Mouse (Mus musculus) hindbrain, embryonic 12.5 days (tissue): ENCODE measurements at regions not wholly inside any gene's neighbourhood (a gene's known extent, or its start where the extent isn't known, plus 50 kb on each side); places are given as distances from the start of the nearest gene placed in this dataset.
"Not testable (repeated sequence)": the region's sequence is repeated elsewhere in the genome, so short reads cannot be mapped to it uniquely, and the experiment has no call there.

Experiments used
- ATAC-seq: fragments of 200-750 bp; cut with Nextera tagmentation; 2 replicates; pipeline ENCODE4 v1.8.0; 2017; ENCODE audit warnings: moderate TSS enrichment; ENCODE audit not compliant: low FRiP score
- H3K27ac ChIP-seq: fragments of 300-500 bp; sonication (generic); 2 replicates; pipeline ENCODE4 v1.5.1; 2016; ENCODE audit warnings: mild to moderate bottlenecking
- H3K27me3 ChIP-seq: fragments of 300-500 bp; sonication (generic); 2 replicates; pipeline ENCODE4 v1.6.1; 2016; ENCODE audit warnings: mild to moderate bottlenecking
- H3K36me3 ChIP-seq: fragments of 300-500 bp; sonication (generic); 2 replicates; pipeline ENCODE4 v1.6.1; 2016; ENCODE audit warnings: mild to moderate bottlenecking
- H3K4me1 ChIP-seq: fragments of 300-500 bp; sonication (generic); 2 replicates; pipeline ENCODE4 v1.6.1; 2016
- H3K4me2 ChIP-seq: fragments of 300-500 bp; sonication (generic); replicated peaks from 2 replicates; pipeline ENCODE4 v1.6.1; 2016; ENCODE audit warnings: mild to moderate bottlenecking
- H3K4me3 ChIP-seq: fragments of 300-500 bp; sonication (generic); 2 replicates; pipeline ENCODE4 v1.5.1; 2016; ENCODE audit warnings: mild to moderate bottlenecking
- H3K9ac ChIP-seq: fragments of 300-500 bp; sonication (generic); 2 replicates; pipeline ENCODE4 v1.6.1; 2016; ENCODE audit warnings: mild to moderate bottlenecking, moderate library complexity
- H3K9me3 ChIP-seq: fragments of 300-500 bp; sonication (generic); replicated peaks from 2 replicates; pipeline ENCODE4 v1.6.1; 2016; ENCODE audit warnings: mild to moderate bottlenecking
- WGBS: fragments of 180-500 bp; shearing (Covaris S2); methylation state at CpG from one replicate; pipeline ENCODE4 v1.1.7; 2016; 5-methylcytosine and 5-hydroxymethylcytosine counted together

DNA sequence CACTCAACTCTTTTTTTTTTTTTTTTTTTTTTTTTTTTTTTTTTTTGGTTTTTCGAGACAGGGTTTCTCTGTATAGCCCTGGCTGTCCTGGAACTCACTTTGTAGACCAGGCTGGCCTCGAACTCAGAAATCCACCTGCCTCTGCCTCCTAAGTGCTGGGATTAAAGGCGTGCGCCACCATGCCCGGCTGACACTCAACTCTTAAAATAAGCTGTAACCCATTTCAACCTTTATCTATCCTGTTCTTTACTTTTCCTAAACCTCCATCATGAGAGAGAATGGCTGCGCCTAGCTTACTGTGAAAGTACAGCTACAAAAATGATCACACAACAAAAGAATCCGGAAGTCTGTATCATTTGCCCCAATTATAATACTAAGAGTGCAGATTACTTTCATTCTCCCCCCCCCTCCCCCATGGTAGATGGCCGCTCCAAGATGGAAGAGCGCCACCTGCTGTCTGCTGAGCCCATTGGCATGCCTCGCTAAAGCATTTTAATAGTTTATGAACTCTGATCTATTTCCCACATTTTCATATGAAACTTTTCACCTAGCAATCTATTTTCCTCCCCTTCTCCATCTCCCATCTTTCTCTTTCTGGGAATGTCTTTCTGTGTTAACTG lies 89.2 kb upstream of the Enpep start:
- not testable (repeated sequence) for ATAC-seq

DNA sequence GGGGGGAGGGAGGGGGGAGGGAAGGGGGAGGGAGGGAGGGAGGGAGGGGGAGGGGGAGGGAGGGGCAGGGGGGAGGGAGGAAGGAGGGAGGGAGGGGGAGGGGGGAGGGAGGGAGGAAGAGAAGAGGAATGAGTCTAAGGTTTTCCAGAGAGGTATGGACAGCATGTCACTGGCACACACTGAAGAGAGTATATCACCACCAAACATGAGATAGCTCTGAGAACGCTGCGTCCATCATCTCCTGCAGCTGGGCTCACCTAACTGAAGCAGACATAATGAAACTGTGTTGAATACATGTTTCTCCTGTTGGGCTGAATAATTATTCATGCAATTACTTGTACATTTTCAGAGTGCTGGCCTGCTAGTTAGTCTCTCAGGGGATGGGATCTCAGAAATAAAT lies 96.2 kb upstream of the Enpep start:
- no peaks in the 10 kb centered on the region for H3K9me3 ChIP-seq
- peak overlapping the region; percentile 5; the same call in 1 of the 2 replicates for H3K27ac ChIP-seq
- WGBS: 83% methylated on average over 2 of the region's 2 CpGs
- no peaks in the 10 kb centered on the region for H3K27me3 ChIP-seq
- H3K9ac ChIP-seq: no peak overlapping the region
- H3K36me3 ChIP-seq: no peaks in the 10 kb centered on the region
- H3K4me3 ChIP-seq: no peak overlapping the region
- ATAC-seq: peak; percentile 61; the same call in 1 of the 2 replicates
- H3K4me2 ChIP-seq: no peak overlapping the region
- H3K4me1 ChIP-seq: no peaks in the 10 kb centered on the region

More for the DNA sequence above, 89.2 kb upstream of the Enpep start:
- not testable (repeated sequence) for H3K27ac ChIP-seq, H3K36me3 ChIP-seq, H3K9ac ChIP-seq, H3K4me2 ChIP-seq, H3K9me3 ChIP-seq, H3K4me1 ChIP-seq, H3K27me3 ChIP-seq, H3K4me3 ChIP-seq
- 58% methylated on average over 9 of the region's 10 CpGs for WGBS

GRCm38 (mm10) chr3:129429161-129430111 lies 96.9 kb upstream of the Enpep start:
- H3K9me3 ChIP-seq: no peaks in the 10 kb centered on the region
- WGBS: 68% methylated on average over 8 of the region's 8 CpGs
- H3K4me2 ChIP-seq: no peak overlapping the region
- no peak overlapping the region for H3K9ac ChIP-seq
- no peaks in the 10 kb centered on the region for H3K36me3 ChIP-seq
- peak; percentile 32; the same call in 1 of the 2 replicates for ATAC-seq
- peak overlapping the region; percentile 5; the same call in 1 of the 2 replicates for H3K27ac ChIP-seq
- H3K4me3 ChIP-seq: no peak overlapping the region
- no peaks in the 10 kb centered on the region for H3K4me1 ChIP-seq
- H3K27me3 ChIP-seq: no peaks in the 10 kb centered on the region

DNA sequence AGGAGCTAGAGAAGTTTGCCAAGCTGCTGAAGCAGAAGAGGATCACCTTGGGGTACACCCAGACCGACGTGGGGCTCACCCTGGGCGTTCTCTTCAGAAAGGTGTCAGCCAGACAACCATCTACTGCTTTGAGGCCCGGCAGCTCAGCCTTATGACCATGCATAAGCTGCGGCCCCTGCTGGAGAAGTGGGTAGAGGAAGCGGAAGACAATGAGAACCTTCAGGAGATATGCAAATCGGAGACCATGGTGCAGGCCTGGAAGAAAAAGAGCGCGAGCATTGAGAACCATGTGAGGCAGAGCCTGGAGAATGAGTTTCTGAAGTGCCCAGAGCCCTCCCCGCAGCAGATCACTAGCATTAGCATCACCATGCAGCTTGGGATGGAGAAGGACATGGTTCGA lies 98.1 kb upstream of the Elovl6 start:
- Histone ChIP-seq H3K9ac (no peak overlapping the region), H3K27me3 (no peaks in the 10 kb centered on the region), H3K36me3 (no peaks in the 10 kb centered on the region), H3K4me3 (no peak overlapping the region), H3K9me3 (0 out of 2 replicates have a peak, but pooled peaks cover 4% of the 10 kb centered on the region), H3K27ac (no peak overlapping the region), H3K4me1 (no peaks in the 10 kb centered on the region), H3K4me2 (no peak overlapping the region)
- ATAC-seq: no peak
- WGBS: 69% methylated on average over 11 of the region's 11 CpGs

GRCm38 (mm10) chr3:129437687-129438086 lies 94.5 kb upstream of the Elovl6 start:
- Histone ChIP-seq H3K4me3 (no peak overlapping the region), H3K4me2 (no peak overlapping the region), H3K9ac (no peak overlapping the region), H3K36me3 (no peaks in the 10 kb centered on the region), H3K4me1 (no peaks in the 10 kb centered on the region), H3K27ac (no peak overlapping the region), H3K27me3 (no peaks in the 10 kb centered on the region), H3K9me3 (0 out of 2 replicates have a peak, but pooled peaks cover 4% of the 10 kb centered on the region)
- 84% methylated on average over 6 of the region's 6 CpGs for WGBS
- ATAC-seq: no peak

DNA sequence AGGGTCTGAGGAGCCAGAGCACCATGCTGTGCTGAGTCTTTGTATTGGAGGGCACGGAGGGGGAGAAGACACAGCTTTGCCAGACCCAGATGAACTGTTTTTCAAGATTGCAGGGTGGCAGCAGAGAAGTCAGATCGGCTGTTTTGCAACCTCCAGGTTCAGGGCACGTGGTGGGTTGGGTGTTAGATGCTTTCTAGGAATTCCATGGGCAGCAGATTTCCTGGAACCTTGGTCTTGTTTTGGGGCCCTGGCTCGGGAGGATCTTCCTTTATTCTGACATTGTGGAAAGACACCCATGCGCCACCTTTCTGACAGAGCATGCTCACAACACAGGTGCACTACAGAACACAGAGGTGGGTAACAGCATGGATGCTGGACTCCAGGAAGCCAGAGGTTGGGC lies 89.4 kb upstream of the Elovl6 start:
- Histone ChIP-seq H3K9ac (no peak overlapping the region), H3K36me3 (no peaks in the 10 kb centered on the region), H3K4me1 (no peaks in the 10 kb centered on the region), H3K4me3 (no peak overlapping the region), H3K27ac (no peak overlapping the region), H3K9me3 (no peaks in the 10 kb centered on the region), H3K4me2 (no peak overlapping the region), H3K27me3 (no peaks in the 10 kb centered on the region)
- ATAC-seq: no peak
- 63% methylated on average over 5 of the region's 5 CpGs for WGBS

GRCm38 (mm10) chr3:129444221-129444620 lies 87.9 kb upstream of the Elovl6 start:
- H3K36me3 ChIP-seq: no peaks in the 10 kb centered on the region
- no peak overlapping the region for H3K27ac ChIP-seq
- H3K9me3 ChIP-seq: no peaks in the 10 kb centered on the region
- no peaks in the 10 kb centered on the region for H3K4me1 ChIP-seq
- no peak overlapping the region for H3K4me2 ChIP-seq
- WGBS: 92% methylated on average over 3 of the region's 3 CpGs
- no peaks in the 10 kb centered on the region for H3K27me3 ChIP-seq
- no peak overlapping the region for H3K4me3 ChIP-seq
- H3K9ac ChIP-seq: no peak overlapping the region
- ATAC-seq: no peak

- 86% methylated on average over 6 of the region's 6 CpGs for WGBS
- Histone ChIP-seq H3K27me3 (no peaks in the 10 kb centered on the region), H3K4me3 (no peak overlapping the region), H3K4me2 (no peak overlapping the region), H3K9me3 (no peaks in the 10 kb centered on the region), H3K4me1 (no peaks in the 10 kb centered on the region), H3K27ac (no peak overlapping the region), H3K9ac (no peak overlapping the region), H3K36me3 (no peaks in the 10 kb centered on the region)
- no peak for ATAC-seq
Observed at GRCm38 (mm10) chr3:129445961-129446360, 86.2 kb upstream of the Elovl6 start.

DNA sequence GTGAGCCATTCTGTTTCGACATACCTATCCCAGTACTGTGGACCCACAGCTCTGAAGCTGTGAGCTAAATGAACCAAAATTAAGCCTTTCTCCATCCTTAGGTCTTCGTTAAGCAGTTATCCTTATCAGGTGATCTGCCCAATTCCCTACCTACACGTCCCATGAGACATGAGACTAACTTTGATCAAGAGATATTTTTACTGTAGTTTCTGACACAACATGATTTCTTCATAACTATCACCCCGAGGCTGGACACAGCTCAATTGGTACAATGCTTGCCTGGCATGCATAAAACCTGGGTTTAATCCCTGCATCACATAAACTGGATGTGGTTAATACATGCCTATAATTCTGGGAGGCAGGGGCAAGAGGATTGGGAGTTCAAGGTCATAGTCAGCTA lies 82.2 kb upstream of the Elovl6 start:
- H3K36me3 ChIP-seq: no peaks in the 10 kb centered on the region
- ATAC-seq: no peak
- H3K9ac ChIP-seq: no peak overlapping the region
- no peaks in the 10 kb centered on the region for H3K27me3 ChIP-seq
- H3K4me1 ChIP-seq: no peaks in the 10 kb centered on the region
- no peak overlapping the region for H3K4me3 ChIP-seq
- no peak overlapping the region for H3K27ac ChIP-seq
- 83% methylated on average over 4 of the region's 4 CpGs for WGBS
- no peak overlapping the region for H3K4me2 ChIP-seq
- no peaks in the 10 kb centered on the region for H3K9me3 ChIP-seq

DNA sequence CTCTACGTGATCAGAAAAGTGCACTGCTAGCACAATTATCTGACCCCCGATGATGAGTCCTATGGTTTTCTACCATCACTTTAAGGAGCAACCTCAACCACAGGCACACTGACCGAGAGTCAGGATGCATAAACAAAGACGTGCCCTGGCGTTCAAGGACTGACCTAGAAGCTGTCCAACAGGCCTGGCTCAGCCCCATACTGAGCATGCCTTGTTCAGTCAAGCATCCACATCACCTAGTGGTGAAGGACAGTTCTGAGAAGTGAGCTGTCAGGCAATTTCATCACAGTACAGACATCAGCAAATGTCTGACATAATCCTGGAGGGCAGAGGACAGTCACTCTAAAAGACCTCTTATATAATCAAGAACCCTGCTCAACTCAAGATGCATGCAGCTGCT lies 81.5 kb upstream of the Elovl6 start:
- no peaks in the 10 kb centered on the region for H3K27me3 ChIP-seq
- no peaks in the 10 kb centered on the region for H3K36me3 ChIP-seq
- ATAC-seq: no peak
- no peaks in the 10 kb centered on the region for H3K9me3 ChIP-seq
- no peak overlapping the region for H3K4me3 ChIP-seq
- no peak overlapping the region for H3K4me2 ChIP-seq
- H3K4me1 ChIP-seq: no peaks in the 10 kb centered on the region
- WGBS: 86% methylated on average over 5 of the region's 5 CpGs
- no peak overlapping the region for H3K27ac ChIP-seq
- no peak overlapping the region for H3K9ac ChIP-seq

- Histone ChIP-seq H3K27me3 (no peaks in the 10 kb centered on the region), H3K27ac (no peak overlapping the region), H3K36me3 (no peaks in the 10 kb centered on the region), H3K9ac (no peak overlapping the region), H3K4me1 (no peaks in the 10 kb centered on the region), H3K4me2 (no peak overlapping the region), H3K9me3 (no peaks in the 10 kb centered on the region), H3K4me3 (no peak overlapping the region)
- ATAC-seq: no peak
- 81% methylated on average over 5 of the region's 5 CpGs for WGBS
Observed at GRCm38 (mm10) chr3:129470088-129470487, 62.1 kb upstream of the Elovl6 start.

GRCm38 (mm10) chr3:129471332-129471731 lies 60.8 kb upstream of the Elovl6 start:
- Histone ChIP-seq H3K9ac (no peak overlapping the region), H3K27ac (no peak overlapping the region), H3K4me2 (no peak overlapping the region), H3K27me3 (no peaks in the 10 kb centered on the region), H3K4me3 (no peak overlapping the region), H3K9me3 (no peaks in the 10 kb centered on the region), H3K4me1 (no peaks in the 10 kb centered on the region), H3K36me3 (no peaks in the 10 kb centered on the region)
- ATAC-seq: no peak
- WGBS: 86% methylated on average over 1 of the region's 1 CpGs
